Mouse (Mus musculus): ENCODE measurements around the gene Tgif1. TPM values are rescaled to one million over a fixed set of nuclear protein-coding genes. Genes with fewer than 3 reads are reported as not detected.
"Not testable (repeated sequence)": the region's sequence is repeated elsewhere in the genome, so short reads cannot be mapped to it uniquely, and the experiment has no call there.

Gene Tgif1
- total and polyA plus RNA-seq, 3 experiments, result 5.4 to 47.6 (median 11.0) TPM

- TF ChIP-seq GATA2 (IDR thresholded peaks at IDR 0.05; ENCODE audit: borderline replicate concordance, low read depth, low read length) (no peak), TAL1 (conservative IDR thresholded peaks at IDR 0.05; ENCODE audit: low read depth, low read length) (no peak), POLR2AphosphoS5 (IDR thresholded peaks at IDR 0.05; ENCODE audit: insufficient replicate concordance, low read depth, low read length) (no peak), CTCF (IDR thresholded peaks at IDR 0.05; ENCODE audit: low read depth, low read length) (no peak), GATA1 (IDR thresholded peaks at IDR 0.05; ENCODE audit: borderline replicate concordance, low read length) (no peak)
- ATAC-seq (ENCODE audit: extremely low read depth, insufficient number of reproducible peaks, low FRiP score, poor library complexity, severe bottlenecking), result no peak
- no peak overlapping the region for H3K4me3 ChIP-seq (ENCODE audit: low read depth, low read length)
- no peak for DNase-seq (ENCODE audit: low spot score)
- peaks cover 13% of the 10 kb centered on the region for H3K9me3 ChIP-seq (replicated peaks)
- H3K36me3 ChIP-seq (replicated peaks), result no peaks in the 10 kb centered on the region
- no peaks in the 10 kb centered on the region for H3K27me3 ChIP-seq (ENCODE audit: insufficient read depth, low read length)
- no peaks in the 10 kb centered on the region for H3K4me1 ChIP-seq (ENCODE audit: insufficient read depth, low read depth, low read length)
Measured at GRCm38 (mm10) chr17:70832544-70832943, 20.8 kb downstream of the Tgif1 start.

GRCm38 (mm10) chr17:70831591-70831990 lies 21.8 kb downstream of the Tgif1 start:
- TF ChIP-seq GATA1 (IDR thresholded peaks at IDR 0.05; ENCODE audit: borderline replicate concordance, low read length), result no peak
- TF ChIP-seq GATA2 (IDR thresholded peaks at IDR 0.05; ENCODE audit: borderline replicate concordance, low read depth, low read length), result no peak
- TF ChIP-seq TAL1 (conservative IDR thresholded peaks at IDR 0.05; ENCODE audit: low read depth, low read length), result no peak
- TF ChIP-seq POLR2AphosphoS5 (IDR thresholded peaks at IDR 0.05; ENCODE audit: insufficient replicate concordance, low read depth, low read length), result no peak
- TF ChIP-seq CTCF (IDR thresholded peaks at IDR 0.05; ENCODE audit: low read depth, low read length), result no peak
- ATAC-seq (ENCODE audit: extremely low read depth, insufficient number of reproducible peaks, low FRiP score, poor library complexity, severe bottlenecking), result no peak
- DNase-seq (ENCODE audit: low spot score), result no peak
- Histone ChIP-seq H3K9me3 (replicated peaks) (peaks cover 13% of the 10 kb centered on the region), H3K4me1 (ENCODE audit: insufficient read depth, low read depth, low read length) (no peaks in the 10 kb centered on the region), H3K4me3 (ENCODE audit: low read depth, low read length) (no peak overlapping the region), H3K36me3 (replicated peaks) (no peaks in the 10 kb centered on the region), H3K27me3 (ENCODE audit: insufficient read depth, low read length) (no peaks in the 10 kb centered on the region)

GRCm38 (mm10) chr17:70829943-70830715 lies 23.2 kb downstream of the Tgif1 start:
- Histone ChIP-seq H3K4me1 (ENCODE audit: insufficient read depth, low read depth, low read length) (no peaks in the 10 kb centered on the region), H3K36me3 (replicated peaks) (no peaks in the 10 kb centered on the region), H3K9me3 (replicated peaks) (peaks cover 13% of the 10 kb centered on the region), H3K4me3 (ENCODE audit: low read depth, low read length) (no peak overlapping the region), H3K27me3 (ENCODE audit: insufficient read depth, low read length) (no peaks in the 10 kb centered on the region)
- TF ChIP-seq CTCF (IDR thresholded peaks at IDR 0.05; ENCODE audit: low read depth, low read length) (no peak), GATA2 (IDR thresholded peaks at IDR 0.05; ENCODE audit: borderline replicate concordance, low read depth, low read length) (no peak), POLR2AphosphoS5 (IDR thresholded peaks at IDR 0.05; ENCODE audit: insufficient replicate concordance, low read depth, low read length) (no peak), GATA1 (IDR thresholded peaks at IDR 0.05; ENCODE audit: borderline replicate concordance, low read length) (no peak), TAL1 (conservative IDR thresholded peaks at IDR 0.05; ENCODE audit: low read depth, low read length) (no peak)
- ATAC-seq (ENCODE audit: extremely low read depth, insufficient number of reproducible peaks, low FRiP score, poor library complexity, severe bottlenecking), result no peak
- no peak for DNase-seq (ENCODE audit: low spot score)

- Histone ChIP-seq H3K9me3 (replicated peaks) (peaks cover 8% of the 10 kb centered on the region), H3K4me1 (ENCODE audit: insufficient read depth, low read depth, low read length) (no peaks in the 10 kb centered on the region), H3K36me3 (replicated peaks) (no peaks in the 10 kb centered on the region), H3K4me3 (ENCODE audit: low read depth, low read length) (no peak overlapping the region), H3K27me3 (ENCODE audit: insufficient read depth, low read length) (no peaks in the 10 kb centered on the region)
- TF ChIP-seq TAL1 (conservative IDR thresholded peaks at IDR 0.05; ENCODE audit: low read depth, low read length) (no peak), GATA1 (IDR thresholded peaks at IDR 0.05; ENCODE audit: borderline replicate concordance, low read length) (no peak), CTCF (IDR thresholded peaks at IDR 0.05; ENCODE audit: low read depth, low read length) (no peak), GATA2 (IDR thresholded peaks at IDR 0.05; ENCODE audit: borderline replicate concordance, low read depth, low read length) (no peak), POLR2AphosphoS5 (IDR thresholded peaks at IDR 0.05; ENCODE audit: insufficient replicate concordance, low read depth, low read length) (no peak)
- DNase-seq (ENCODE audit: low spot score) (no peak), ATAC-seq (ENCODE audit: extremely low read depth, insufficient number of reproducible peaks, low FRiP score, poor library complexity, severe bottlenecking) (no peak)
Measured at GRCm38 (mm10) chr17:70829217-70829616, 24.1 kb downstream of the Tgif1 start.

GRCm38 (mm10) chr17:70828569-70828968 lies 24.8 kb downstream of the Tgif1 start:
- H3K4me1 ChIP-seq (ENCODE audit: insufficient read depth, low read depth, low read length), result no peaks in the 10 kb centered on the region
- H3K27me3 ChIP-seq (ENCODE audit: insufficient read depth, low read length), result no peaks in the 10 kb centered on the region
- no peaks in the 10 kb centered on the region for H3K36me3 ChIP-seq (replicated peaks)
- ATAC-seq (ENCODE audit: extremely low read depth, insufficient number of reproducible peaks, low FRiP score, poor library complexity, severe bottlenecking) (no peak), DNase-seq (ENCODE audit: low spot score) (no peak)
- no peak overlapping the region for H3K4me3 ChIP-seq (ENCODE audit: low read depth, low read length)
- no peak for TF ChIP-seq TAL1 (conservative IDR thresholded peaks at IDR 0.05; ENCODE audit: low read depth, low read length)
- TF ChIP-seq CTCF (IDR thresholded peaks at IDR 0.05; ENCODE audit: low read depth, low read length), result no peak
- no peak for TF ChIP-seq GATA2 (IDR thresholded peaks at IDR 0.05; ENCODE audit: borderline replicate concordance, low read depth, low read length)
- TF ChIP-seq POLR2AphosphoS5 (IDR thresholded peaks at IDR 0.05; ENCODE audit: insufficient replicate concordance, low read depth, low read length), result no peak
- TF ChIP-seq GATA1 (IDR thresholded peaks at IDR 0.05; ENCODE audit: borderline replicate concordance, low read length), result no peak
- H3K9me3 ChIP-seq (replicated peaks), result peaks cover 8% of the 10 kb centered on the region

GRCm38 (mm10) chr17:70828180-70828528 lies 25.2 kb downstream of the Tgif1 start:
- H3K9me3 ChIP-seq (replicated peaks), result peaks cover 11% of the 10 kb centered on the region
- H3K4me3 ChIP-seq (ENCODE audit: low read depth, low read length), result no peak overlapping the region
- H3K36me3 ChIP-seq (replicated peaks), result no peaks in the 10 kb centered on the region
- no peaks in the 10 kb centered on the region for H3K27me3 ChIP-seq (ENCODE audit: insufficient read depth, low read length)
- no peak for ATAC-seq (ENCODE audit: extremely low read depth, insufficient number of reproducible peaks, low FRiP score, poor library complexity, severe bottlenecking)
- TF ChIP-seq CTCF (IDR thresholded peaks at IDR 0.05; ENCODE audit: low read depth, low read length) (no peak), GATA1 (IDR thresholded peaks at IDR 0.05; ENCODE audit: borderline replicate concordance, low read length) (no peak)
- no peak for DNase-seq (ENCODE audit: low spot score)
- no peaks in the 10 kb centered on the region for H3K4me1 ChIP-seq (ENCODE audit: insufficient read depth, low read depth, low read length)

- H3K4me3 ChIP-seq (ENCODE audit: low read depth, low read length); H3K9me3 ChIP-seq (replicated peaks); DNase-seq (ENCODE audit: low spot score); ATAC-seq (ENCODE audit: extremely low read depth, insufficient number of reproducible peaks, low FRiP score, poor library complexity, severe bottlenecking); H3K27me3 ChIP-seq (ENCODE audit: insufficient read depth, low read length); H3K4me1 ChIP-seq (ENCODE audit: insufficient read depth, low read depth, low read length); H3K36me3 ChIP-seq (replicated peaks): not testable (repeated sequence)
Measured at GRCm38 (mm10) chr17:70827463-70828179, 25.7 kb downstream of the Tgif1 start.

Data from G1E (cell line).